Mouse (Mus musculus) brain, embryonic 14.5 days (tissue): ENCODE data around the gene Hmox1.

Experiments
- CTCF ChIP-seq: fragments of 200-500 bp; IDR thresholded peaks from 2 replicates; pipeline ENCODE4 v1.5.1; 2012; ENCODE audit warnings: inconsistent platforms, mild to moderate bottlenecking, moderate library complexity, borderline replicate concordance; ENCODE audit not compliant: insufficient read depth, insufficient read length; ENCODE audit errors: extremely low read depth
- POLR2A ChIP-seq: fragments of 200-500 bp; IDR thresholded peaks from 2 replicates; pipeline ENCODE4 v1.6.1; 2012; ENCODE audit warnings: mild to moderate bottlenecking, inconsistent platforms, borderline replicate concordance; ENCODE audit not compliant: poor library complexity, insufficient read depth, insufficient read length, severe bottlenecking; ENCODE audit errors: extremely low read depth

GRCm38 (mm10) chr8:75060022-75060421 is 33.4 kb upstream of the Hmox1 start:
- no peak for TF ChIP-seq CTCF
- no peak for TF ChIP-seq POLR2A
